Comparison of ENCODE assay signal across 10 mouse cellular contexts in the genomic region with DNA sequence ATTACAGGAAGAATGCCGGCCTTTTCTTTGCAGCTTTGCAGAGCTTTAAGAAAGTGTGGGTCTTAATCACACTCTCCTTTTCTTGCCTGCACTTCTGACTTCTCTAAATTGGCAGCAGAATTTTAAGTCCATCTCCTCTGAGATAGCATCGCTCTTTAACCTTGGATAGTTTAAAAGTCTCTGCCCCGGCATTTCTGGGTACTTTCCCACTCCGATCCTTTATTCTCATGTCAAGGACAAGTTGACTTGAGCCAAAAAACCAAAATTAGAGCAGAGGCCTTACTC.
DNase-seq lines count a peak whose midpoint lies in the region; ATAC-seq and TF ChIP-seq lines count a peak whose summit lies in the region.
"Had no signal": no experiment of that assay in that cellular context is flagged by ENCODE, and none has a peak within 500 bp of the region (broad histone marks: within the 10 kb centered on the region; RNA-seq: fewer than 3 reads in every experiment).

No protein-coding gene starts in this region.

- intact Hi-C loops in left cerebral cortex, adult 2 months (cut with DNase I), result loop anchor here (2.0 kb wide), 1 partner anchor 56 kb away; no protein-coding TSS in a partner anchor

- H3K27me3 ChIP-seq in heart, postnatal 0 days (ENCODE audit: control insufficient read depth, insufficient read depth, low read length), result no peaks in the 10 kb centered on the region
- no peaks in the 10 kb centered on the region for H3K27me3 ChIP-seq in midbrain, embryonic 15.5 days (replicated peaks)
- H3K27me3 ChIP-seq: liver, embryonic 15.5 days; stomach, embryonic 15.5 days had no signal

- no peak for TF ChIP-seq CTCF in left cerebral cortex, adult 2 months (IDR thresholded peaks at IDR 0.05)
- TF ChIP-seq CTCF in heart, postnatal 0 days (IDR thresholded peaks at IDR 0.05; ENCODE audit: low read depth), result no peak

- no peak overlapping the region for H3K4me3 ChIP-seq in left cerebral cortex, adult 2 months
- no peak overlapping the region for H3K4me3 ChIP-seq in heart, postnatal 0 days (ENCODE audit: low read depth, low read length)
- H3K4me3 ChIP-seq in midbrain, embryonic 15.5 days, result no peak overlapping the region
- H3K4me3 ChIP-seq: liver, embryonic 15.5 days; stomach, embryonic 15.5 days had no signal

- no peak overlapping the region for H3K9ac ChIP-seq in heart, postnatal 0 days (replicated peaks; ENCODE audit: low read depth, low read length)
- H3K9ac ChIP-seq in midbrain, embryonic 15.5 days, result no peak overlapping the region
- H3K9ac ChIP-seq: liver, embryonic 15.5 days; stomach, embryonic 15.5 days had no signal

- H3K4me1 ChIP-seq in heart, postnatal 0 days (ENCODE audit: control insufficient read depth, insufficient read depth), result no peaks in the 10 kb centered on the region
- H3K4me1 ChIP-seq in midbrain, embryonic 15.5 days, result peaks cover 14% of the 10 kb centered on the region
- H3K4me1 ChIP-seq: liver, embryonic 15.5 days had no signal

- peak overlapping the region; percentile 38 for H3K4me2 ChIP-seq in heart, postnatal 0 days (ENCODE audit: low read depth, low read length)
- H3K4me2 ChIP-seq in midbrain, embryonic 15.5 days, result peak overlapping the region; percentile 5; the same call in 1 of the 2 replicates
- H3K4me2 ChIP-seq: liver, embryonic 15.5 days; stomach, embryonic 15.5 days had no signal

- no peak for TF ChIP-seq EP300 in heart, postnatal 0 days (IDR thresholded peaks at IDR 0.05; ENCODE audit: low read depth)

- peak; percentile 64 for DNase-seq in adrenal gland, adult 2 months
- no peak for DNase-seq in adrenal gland, adult 18-20 months (ENCODE audit: low spot score in 2 of 2)
- no peak for DNase-seq in left cerebral cortex, adult 2 months (ENCODE audit: extremely low spot score in 1 of 2, low spot score in 2 of 2)
- DNase-seq in left cerebral cortex, adult 11 months (ENCODE audit: low spot score), result no peak
- DNase-seq in heart, postnatal 0 days (ENCODE audit: low spot score), result no peak
- DNase-seq in MN1 (ENCODE audit: low spot score), result no peak
- no peak for DNase-seq in right cerebral cortex, postnatal 25 days

- H3K27ac ChIP-seq in left cerebral cortex, adult 2 months, result peak overlapping the region; percentile 60
- no peak overlapping the region for H3K27ac ChIP-seq in heart, postnatal 0 days (ENCODE audit: low read depth)
- H3K27ac ChIP-seq in midbrain, embryonic 15.5 days, result no peak overlapping the region
- H3K27ac ChIP-seq: liver, embryonic 15.5 days; stomach, embryonic 15.5 days had no signal

- WGBS in heart, postnatal 0 days, result 16% methylated on average over 4 of the region's 4 CpGs
- 5% methylated on average over 4 of the region's 4 CpGs for WGBS in midbrain, embryonic 15.5 days

- ATAC-seq in heart, postnatal 0 days (ENCODE audit: insufficient read depth, low read depth), result no peak
- no peak for ATAC-seq in midbrain, embryonic 15.5 days (replicated peaks)

- no peaks in the 10 kb centered on the region for H3K9me3 ChIP-seq in heart, postnatal 0 days (replicated peaks; ENCODE audit: control insufficient read depth, low read length)
- H3K9me3 ChIP-seq in midbrain, embryonic 15.5 days, result no peaks in the 10 kb centered on the region
- H3K9me3 ChIP-seq: liver, embryonic 15.5 days; stomach, embryonic 15.5 days had no signal

- no peaks in the 10 kb centered on the region for H3K36me3 ChIP-seq in heart, postnatal 0 days (replicated peaks; ENCODE audit: control insufficient read depth, insufficient read depth, low read length)
- H3K36me3 ChIP-seq in midbrain, embryonic 15.5 days (replicated peaks), result no peaks in the 10 kb centered on the region
- H3K36me3 ChIP-seq: liver, embryonic 15.5 days; stomach, embryonic 15.5 days had no signal
